Mouse (Mus musculus): Measurements from ENCODE around the gene Afg3l1. TPM values are rescaled to one million over a fixed set of nuclear protein-coding genes. Genes with fewer than 3 reads are reported as not detected.
"Not testable (repeated sequence)": the region's sequence is repeated elsewhere in the genome, so short reads cannot be mapped to it uniquely, and the experiment has no call there.

Afg3l1 gene
- polyA plus RNA-seq, 1 experiment from 2014 or later = 40.3 TPM

DNA sequence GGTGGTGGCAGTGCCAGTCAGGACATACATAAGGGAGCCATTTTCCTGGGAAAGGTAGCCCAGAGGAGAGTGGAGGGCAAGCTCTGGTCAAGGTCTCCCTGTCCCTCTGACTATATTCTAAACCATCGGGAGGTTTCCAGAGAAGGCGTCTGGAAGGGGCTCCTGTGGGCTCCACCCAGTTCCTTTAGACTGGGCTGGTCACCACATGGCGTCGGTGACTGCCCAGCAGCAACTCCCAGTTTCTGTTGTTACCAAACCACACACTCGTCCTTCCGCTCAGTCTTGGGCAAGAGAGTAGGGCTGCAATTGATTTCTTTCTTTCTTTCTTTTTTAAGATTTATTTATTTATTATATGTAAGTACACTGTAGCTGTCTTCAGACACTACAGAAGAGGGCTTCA, 33.6 kb upstream of the Afg3l1 start:
- Histone ChIP-seq H3K27ac (peak overlapping the region; percentile 14; the same call in 1 of the 2 replicates), H3K9ac (ENCODE audit: low read depth, low read length) (no peak overlapping the region), H3K4me1 (replicated peaks; ENCODE audit: insufficient read depth, low read length) (peaks cover 8% of the 10 kb centered on the region; the same call in 1 of the 2 replicates), H3K36me3 (ENCODE audit: insufficient read depth, low read length) (0 out of 2 replicates have a peak, but pooled peaks cover 3% of the 10 kb centered on the region), H3K27me3 (ENCODE audit: insufficient read depth, low read length) (no peaks in the 10 kb centered on the region), H3K4me2 (ENCODE audit: low read length) (peak overlapping the region; percentile 74; the same call in 1 of the 2 replicates), H3K9me3 (replicated peaks; ENCODE audit: low read length) (no peaks in the 10 kb centered on the region), H3K4me3 (replicated peaks; ENCODE audit: low read depth, low read length) (no peak overlapping the region)
- 81% methylated on average over 6 of the region's 6 CpGs for WGBS
- no peak for TF ChIP-seq CTCF (IDR thresholded peaks at IDR 0.05; ENCODE audit: low read depth)
- DNase-seq (ENCODE audit: low spot score) = no peak
- ATAC-seq (replicated peaks; ENCODE audit: low FRiP score, low read depth) = no peak

DNA sequence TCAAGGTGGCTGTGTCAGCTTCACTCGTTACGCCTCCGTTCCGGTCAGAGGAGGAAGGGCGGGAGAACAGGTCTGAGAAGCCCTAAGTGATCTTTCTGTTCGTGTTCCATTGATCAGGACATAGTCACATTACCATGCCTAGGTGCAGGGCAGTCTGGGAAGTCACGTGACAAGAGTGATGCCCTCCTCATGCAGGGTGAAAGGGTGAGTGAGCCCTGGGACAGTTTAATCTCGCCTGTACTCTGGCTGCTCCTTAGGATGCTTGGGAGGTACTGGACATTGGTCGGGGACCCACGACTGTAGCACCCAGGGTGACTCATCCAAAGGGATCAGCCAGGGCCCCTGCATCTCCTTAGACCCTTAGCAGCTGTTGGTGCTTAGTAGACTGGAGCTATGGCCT, 31.7 kb upstream of the Afg3l1 start:
- no peak for DNase-seq (ENCODE audit: low spot score)
- no peak overlapping the region for H3K27ac ChIP-seq
- no peak overlapping the region for H3K9ac ChIP-seq (ENCODE audit: low read depth, low read length)
- H3K4me3 ChIP-seq (replicated peaks; ENCODE audit: low read depth, low read length) = no peak overlapping the region
- no peak for TF ChIP-seq CTCF (IDR thresholded peaks at IDR 0.05; ENCODE audit: low read depth)
- H3K9me3 ChIP-seq (replicated peaks; ENCODE audit: low read length) = no peaks in the 10 kb centered on the region
- H3K36me3 ChIP-seq (ENCODE audit: insufficient read depth, low read length) = 0 out of 2 replicates have a peak, but pooled peaks cover 9% of the 10 kb centered on the region
- ATAC-seq (replicated peaks; ENCODE audit: low FRiP score, low read depth) = no peak
- no peak overlapping the region for H3K4me2 ChIP-seq (ENCODE audit: low read length)
- H3K4me1 ChIP-seq (replicated peaks; ENCODE audit: insufficient read depth, low read length) = peaks cover 8% of the 10 kb centered on the region; the same call in 1 of the 2 replicates
- H3K27me3 ChIP-seq (ENCODE audit: insufficient read depth, low read length) = no peaks in the 10 kb centered on the region
- 87% methylated on average over 10 of the region's 10 CpGs for WGBS

GRCm38 (mm10) chr8:123446799-123447198, 30.9 kb upstream of the Afg3l1 start:
- no peak overlapping the region for H3K4me3 ChIP-seq (replicated peaks; ENCODE audit: low read depth, low read length)
- no peak for DNase-seq (ENCODE audit: low spot score)

GRCm38 (mm10) chr8:123450783-123451182, 26.9 kb upstream of the Afg3l1 start:
- Histone ChIP-seq H3K9ac (ENCODE audit: low read depth, low read length) (no peak overlapping the region), H3K9me3 (replicated peaks; ENCODE audit: low read length) (no peaks in the 10 kb centered on the region), H3K4me2 (ENCODE audit: low read length) (no peak overlapping the region), H3K27ac (no peak overlapping the region), H3K36me3 (ENCODE audit: insufficient read depth, low read length) (peaks cover 40% of the 10 kb centered on the region), H3K4me3 (replicated peaks; ENCODE audit: low read depth, low read length) (no peak overlapping the region), H3K27me3 (ENCODE audit: insufficient read depth, low read length) (no peaks in the 10 kb centered on the region), H3K4me1 (replicated peaks; ENCODE audit: insufficient read depth, low read length) (no peaks in the 10 kb centered on the region)
- DNase-seq (ENCODE audit: low spot score) (no peak), ATAC-seq (replicated peaks; ENCODE audit: low FRiP score, low read depth) (no peak)
- TF ChIP-seq CTCF (IDR thresholded peaks at IDR 0.05; ENCODE audit: low read depth) = no peak
- WGBS = 90% methylated on average over 5 of the region's 5 CpGs

More at GRCm38 (mm10) chr8:123446799-123447198, 30.9 kb upstream of the Afg3l1 start:
- Histone ChIP-seq H3K4me2 (ENCODE audit: low read length) (no peak overlapping the region), H3K9ac (ENCODE audit: low read depth, low read length) (no peak overlapping the region), H3K27ac (no peak overlapping the region), H3K4me1 (replicated peaks; ENCODE audit: insufficient read depth, low read length) (peaks cover 8% of the 10 kb centered on the region; the same call in 1 of the 2 replicates), H3K36me3 (ENCODE audit: insufficient read depth, low read length) (0 out of 2 replicates have a peak, but pooled peaks cover 14% of the 10 kb centered on the region), H3K9me3 (replicated peaks; ENCODE audit: low read length) (no peaks in the 10 kb centered on the region), H3K27me3 (ENCODE audit: insufficient read depth, low read length) (no peaks in the 10 kb centered on the region)
- no peak for TF ChIP-seq CTCF (IDR thresholded peaks at IDR 0.05; ENCODE audit: low read depth)
- WGBS = 89% methylated on average over 6 of the region's 6 CpGs
- ATAC-seq (replicated peaks; ENCODE audit: low FRiP score, low read depth) = no peak

GRCm38 (mm10) chr8:123451747-123452146, 26.0 kb upstream of the Afg3l1 start:
- H3K4me3 ChIP-seq (replicated peaks; ENCODE audit: low read depth, low read length); H3K4me2 ChIP-seq (ENCODE audit: low read length); H3K27me3 ChIP-seq (ENCODE audit: insufficient read depth, low read length); H3K9ac ChIP-seq (ENCODE audit: low read depth, low read length); H3K4me1 ChIP-seq (replicated peaks; ENCODE audit: insufficient read depth, low read length); H3K27ac ChIP-seq; H3K9me3 ChIP-seq (replicated peaks; ENCODE audit: low read length); DNase-seq (ENCODE audit: low spot score); ATAC-seq (replicated peaks; ENCODE audit: low FRiP score, low read depth): not testable (repeated sequence)
- WGBS = 96% methylated on average over 12 of the region's 12 CpGs
- peaks cover 40% of the 10 kb centered on the region for H3K36me3 ChIP-seq (ENCODE audit: insufficient read depth, low read length)

GRCm38 (mm10) chr8:123452149-123452548, 25.6 kb upstream of the Afg3l1 start:
- DNase-seq (ENCODE audit: low spot score) (no peak), ATAC-seq (replicated peaks; ENCODE audit: low FRiP score, low read depth) (no peak)
- 64% methylated on average over 4 of the region's 4 CpGs for WGBS
- peaks cover 38% of the 10 kb centered on the region for H3K36me3 ChIP-seq (ENCODE audit: insufficient read depth, low read length)
- TF ChIP-seq CTCF (IDR thresholded peaks at IDR 0.05; ENCODE audit: low read depth) = no peak
- H3K27ac ChIP-seq = no peak overlapping the region
- no peaks in the 10 kb centered on the region for H3K4me1 ChIP-seq (replicated peaks; ENCODE audit: insufficient read depth, low read length)
- H3K27me3 ChIP-seq (ENCODE audit: insufficient read depth, low read length) = no peaks in the 10 kb centered on the region
- no peak overlapping the region for H3K4me2 ChIP-seq (ENCODE audit: low read length)
- no peak overlapping the region for H3K4me3 ChIP-seq (replicated peaks; ENCODE audit: low read depth, low read length)
- H3K9me3 ChIP-seq (replicated peaks; ENCODE audit: low read length) = no peaks in the 10 kb centered on the region
- H3K9ac ChIP-seq (ENCODE audit: low read depth, low read length) = no peak overlapping the region

DNA sequence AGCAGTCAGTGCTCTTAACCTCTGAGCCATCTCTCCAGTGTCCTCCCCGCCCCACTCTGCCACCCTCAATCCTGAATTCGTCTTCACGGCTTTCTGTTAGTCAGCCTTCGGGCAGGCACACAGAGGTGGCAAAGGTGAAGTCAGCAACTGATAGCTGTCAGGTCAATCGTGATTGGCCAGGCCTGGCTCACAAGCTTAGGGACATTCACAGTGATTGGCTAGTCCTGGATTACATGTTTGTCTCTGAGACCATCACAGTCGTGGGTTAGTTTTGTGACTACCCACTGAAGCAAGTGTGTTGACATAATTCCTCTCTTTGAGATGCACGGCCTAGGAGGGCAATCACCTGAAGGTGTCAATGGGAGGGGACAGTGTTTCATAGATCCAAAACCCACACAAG, 24.4 kb upstream of the Afg3l1 start:
- ATAC-seq (replicated peaks; ENCODE audit: low FRiP score, low read depth) = no peak
- TF ChIP-seq CTCF (IDR thresholded peaks at IDR 0.05; ENCODE audit: low read depth) = no peak
- 75% methylated on average over 7 of the region's 7 CpGs for WGBS

More for the DNA sequence above, 24.4 kb upstream of the Afg3l1 start:
- H3K9me3 ChIP-seq (replicated peaks; ENCODE audit: low read length) = no peaks in the 10 kb centered on the region
- DNase-seq (ENCODE audit: low spot score) = no peak
- no peak overlapping the region for H3K4me3 ChIP-seq (replicated peaks; ENCODE audit: low read depth, low read length)
- no peaks in the 10 kb centered on the region for H3K4me1 ChIP-seq (replicated peaks; ENCODE audit: insufficient read depth, low read length)
- H3K4me2 ChIP-seq (ENCODE audit: low read length) = no peak overlapping the region
- H3K9ac ChIP-seq (ENCODE audit: low read depth, low read length) = no peak overlapping the region
- no peaks in the 10 kb centered on the region for H3K27me3 ChIP-seq (ENCODE audit: insufficient read depth, low read length)
- H3K36me3 ChIP-seq (ENCODE audit: insufficient read depth, low read length) = peaks cover 42% of the 10 kb centered on the region
- H3K27ac ChIP-seq = no peak overlapping the region

All from kidney, postnatal 0 days (tissue).